Comparison of ENCODE assay signal across 12 mouse cellular contexts in the genomic region with DNA sequence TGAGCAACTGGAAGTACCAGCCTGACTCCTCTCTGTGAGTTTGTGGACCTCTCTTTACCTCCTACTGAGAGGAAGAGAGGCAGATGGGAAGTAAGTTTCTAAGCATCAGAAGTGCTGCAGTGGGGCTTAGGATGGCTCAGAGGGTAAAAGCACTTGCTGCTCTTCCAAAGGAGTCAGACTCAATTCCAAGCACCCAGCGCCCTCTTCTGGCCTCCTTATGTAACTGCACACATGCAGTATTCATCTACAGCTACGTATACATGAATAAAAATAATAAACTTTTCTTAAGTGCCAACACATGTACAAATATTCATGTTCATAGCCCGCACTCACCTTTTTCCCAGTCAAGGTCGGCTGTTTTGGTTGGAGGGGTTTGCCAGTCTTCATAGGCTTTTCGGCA. TPM values are rescaled to one million over a fixed set of nuclear protein-coding genes. Genes with fewer than 3 reads are reported as not detected.
DNase-seq lines count a peak whose midpoint lies in the region; ATAC-seq and TF ChIP-seq lines count a peak whose summit lies in the region.
"Had no signal": no experiment of that assay in that cellular context is flagged by ENCODE, and none has a peak within 500 bp of the region (broad histone marks: within the 10 kb centered on the region; RNA-seq: fewer than 3 reads in every experiment).

No protein-coding gene starts in this region.

- no peak overlapping the region for H3K27ac ChIP-seq in liver, adult 2 months (replicated peaks; ENCODE audit: insufficient read depth, low read depth, low read length)
- H3K27ac ChIP-seq in liver, embryonic 11.5 days (ENCODE audit: low read depth, low read length): no peak overlapping the region
- no peak overlapping the region for H3K27ac ChIP-seq in MEL (ENCODE audit: control insufficient read depth, low read depth, low read length)
- H3K27ac ChIP-seq in hindbrain, embryonic 12.5 days: no peak overlapping the region
- H3K27ac ChIP-seq: limb, embryonic 12.5 days; macrophage had no signal

- H3K36me3 ChIP-seq in erythroblast, embryonic 14.5 days (ENCODE audit: control insufficient read depth): peaks cover 57% of the 10 kb centered on the region
- peaks cover 16% of the 10 kb centered on the region; the same call in 1 of the 2 replicates for H3K36me3 ChIP-seq in liver, adult 2 months (ENCODE audit: control insufficient read depth, insufficient read depth, low read length)
- H3K36me3 ChIP-seq in liver, embryonic 11.5 days (ENCODE audit: control insufficient read depth, insufficient read depth, low read length): peaks cover 7% of the 10 kb centered on the region
- peaks cover 0 to 8% of the 10 kb centered on the region in 2 experiments; a peak in 3 of 4 replicates for H3K36me3 ChIP-seq in MEL (ENCODE audit: control insufficient read depth in 1 of 2, insufficient read depth in 2 of 2, low read length in 2 of 2)
- 0 out of 2 replicates have a peak, but pooled peaks cover 7% of the 10 kb centered on the region for H3K36me3 ChIP-seq in hindbrain, embryonic 12.5 days

- H3K4me3 ChIP-seq in erythroblast, embryonic 14.5 days (replicated peaks): peak overlapping the region; percentile 70
- H3K4me3 ChIP-seq in liver, adult 2 months (ENCODE audit: insufficient read depth, low read depth, low read length): no peak overlapping the region
- no peak overlapping the region for H3K4me3 ChIP-seq in liver, embryonic 11.5 days (ENCODE audit: low read depth, low read length)
- H3K4me3 ChIP-seq in MEL (ENCODE audit: control insufficient read depth in 1 of 2, insufficient read depth in 1 of 2, low read depth in 2 of 2, low read length in 2 of 2): no peak overlapping the region
- H3K4me3 ChIP-seq in hindbrain, embryonic 12.5 days: no peak overlapping the region
- H3K4me3 ChIP-seq: limb, embryonic 12.5 days had no signal

- no peak for TF ChIP-seq POLR2A in liver, adult 2 months (IDR thresholded peaks at IDR 0.05; ENCODE audit: extremely low read depth, insufficient read depth, low read length)
- TF ChIP-seq POLR2A in MEL (IDR thresholded peaks at IDR 0.05; ENCODE audit: control insufficient read depth in 1 of 2, insufficient read depth in 1 of 2, low read depth in 1 of 2, low read length in 2 of 2, poor library complexity in 1 of 2): no peak

- TF ChIP-seq RAD21 in MEL (IDR thresholded peaks at IDR 0.05; ENCODE audit: low read depth, low read length): no peak

- ATAC-seq in erythroblast, adult 5-6 weeks (replicated peaks; ENCODE audit: low FRiP score, poor library complexity, severe bottlenecking): no peak
- ATAC-seq in liver, embryonic 11.5 days (replicated peaks; ENCODE audit: low FRiP score): no peak
- ATAC-seq in megakaryocyte progenitor cell, adult 5-6 weeks (replicated peaks; ENCODE audit: poor library complexity): peak; percentile 25; the same call in 1 of the 2 replicates
- ATAC-seq in monocyte, adult 5-6 weeks (replicated peaks; ENCODE audit: insufficient number of reproducible peaks, low FRiP score, low TSS enrichment, poor library complexity, severe bottlenecking): no peak
- no peak for ATAC-seq in hindbrain, embryonic 12.5 days (ENCODE audit: low FRiP score)

- H3K4me1 ChIP-seq in erythroblast, embryonic 14.5 days (ENCODE audit: control insufficient read depth): peaks cover 32% of the 10 kb centered on the region
- H3K4me1 ChIP-seq in liver, adult 2 months (ENCODE audit: control insufficient read depth, insufficient read depth, low read length): peaks cover 11% of the 10 kb centered on the region; the same call in 1 of the 2 replicates
- H3K4me1 ChIP-seq in liver, embryonic 11.5 days (replicated peaks; ENCODE audit: control insufficient read depth, insufficient read depth, low read length): peaks cover 4% of the 10 kb centered on the region; the same call in 1 of the 2 replicates
- peaks cover 0 to 14% of the 10 kb centered on the region in 2 experiments; a peak in 3 of 4 replicates for H3K4me1 ChIP-seq in MEL (ENCODE audit: control insufficient read depth in 1 of 2, insufficient read depth in 2 of 2, low read length in 2 of 2)
- peaks cover 3% of the 10 kb centered on the region; the same call in 1 of the 2 replicates for H3K4me1 ChIP-seq in hindbrain, embryonic 12.5 days

- TF ChIP-seq EP300 in MEL (IDR thresholded peaks at IDR 0.05; ENCODE audit: low read depth in 1 of 2, low read length in 2 of 2): no peak

- no peak for DNase-seq in liver, adult 2 months (ENCODE audit: extremely low read depth, low read depth, low spot score)
- no peak for DNase-seq in liver, embryonic 11.5 days (ENCODE audit: low spot score)
- no peak for DNase-seq in MEL (ENCODE audit: low read depth, low spot score)
- DNase-seq: heart, postnatal 10 days had no signal

- WGBS in liver, adult 2 months: 77% methylated on average over 5 of the region's 5 CpGs
- WGBS in liver, embryonic 11.5 days: 77% methylated on average over 5 of the region's 5 CpGs
- 77% methylated on average over 5 of the region's 5 CpGs for WGBS in hindbrain, embryonic 12.5 days

- peaks cover 2% of the 10 kb centered on the region; the same call in 1 of the 2 replicates for H3K79me2 ChIP-seq in liver, adult 2 months (ENCODE audit: control insufficient read depth, insufficient read depth, low read length)
- H3K79me2 ChIP-seq in MEL (ENCODE audit: control insufficient read depth, insufficient read depth, low read length, poor library complexity): peaks cover 4% of the 10 kb centered on the region

- TF ChIP-seq CTCF in liver, adult 2 months (IDR thresholded peaks at IDR 0.05; ENCODE audit: low read depth, low read length): peak; percentile 26; the same call in 1 of the 2 replicates
- peak; percentile 46 to 59 (median 57) for TF ChIP-seq CTCF in MEL (IDR thresholded peaks at IDR 0.05 in 2 of 3, conservative IDR thresholded peaks at IDR 0.05 in 1 of 3; ENCODE audit: control insufficient read depth in 1 of 3, insufficient read depth in 1 of 3, low read depth in 2 of 3, low read length in 3 of 3, poor library complexity in 1 of 3, severe bottlenecking in 1 of 3)

- H3K27me3 ChIP-seq in erythroblast, embryonic 14.5 days (ENCODE audit: control insufficient read depth): no peaks in the 10 kb centered on the region
- no peaks in the 10 kb centered on the region for H3K27me3 ChIP-seq in liver, adult 2 months (ENCODE audit: control insufficient read depth, insufficient read depth, low read length)
- H3K27me3 ChIP-seq in liver, embryonic 11.5 days (replicated peaks; ENCODE audit: control insufficient read depth, insufficient read depth, low read length): no peaks in the 10 kb centered on the region
- no peaks in the 10 kb centered on the region for H3K27me3 ChIP-seq in MEL (ENCODE audit: control insufficient read depth in 1 of 2, insufficient read depth in 2 of 2, low read length in 2 of 2)
- H3K27me3 ChIP-seq in hindbrain, embryonic 12.5 days: no peaks in the 10 kb centered on the region
- H3K27me3 ChIP-seq: limb, embryonic 12.5 days had no signal

- H3K9ac ChIP-seq in liver, adult 2 months (ENCODE audit: low read depth, low read length): no peak overlapping the region
- H3K9ac ChIP-seq in liver, embryonic 11.5 days (ENCODE audit: low read depth, low read length): no peak overlapping the region
- no peak overlapping the region for H3K9ac ChIP-seq in MEL (ENCODE audit: control insufficient read depth, low read depth, low read length, poor library complexity, severe bottlenecking)
- H3K9ac ChIP-seq in hindbrain, embryonic 12.5 days: no peak overlapping the region
- H3K9ac ChIP-seq: limb, embryonic 12.5 days had no signal

- H3K9me3 ChIP-seq in erythroblast, embryonic 14.5 days (ENCODE audit: control insufficient read depth, low read length): no peaks in the 10 kb centered on the region
- no peaks in the 10 kb centered on the region for H3K9me3 ChIP-seq in liver, embryonic 11.5 days (ENCODE audit: control insufficient read depth, low read length)
- no peaks in the 10 kb centered on the region for H3K9me3 ChIP-seq in MEL (replicated peaks; ENCODE audit: insufficient read depth, low read length)
- no peaks in the 10 kb centered on the region for H3K9me3 ChIP-seq in hindbrain, embryonic 12.5 days (replicated peaks)
- H3K9me3 ChIP-seq: limb, embryonic 12.5 days had no signal

- H3K4me2 ChIP-seq in liver, embryonic 11.5 days: no peak overlapping the region
- H3K4me2 ChIP-seq in hindbrain, embryonic 12.5 days (replicated peaks): no peak overlapping the region
- H3K4me2 ChIP-seq: limb, embryonic 12.5 days had no signal

RNA-seq across cellular contexts. Expression of gene Pttg1, which starts 1.7 kb away (rescaled TPM):
- polyA plus RNA-seq in erythroblast, embryonic 14.5 days (2012): 7.7 and 11.4 TPM in 2 replicates
- total RNA-seq in erythroblast, adult 5-6 weeks (2015; ENCODE audit: low replicate concordance): 98.6 and 127 TPM in 2 replicates
- 89.8 and 114 TPM in 2 replicates for total RNA-seq in erythroblast, adult 5-6 weeks (2017; ENCODE audit: low replicate concordance)
- total RNA-seq in liver, adult 2 months (2014; rRNA removed): 40.0 and 45.4 TPM in 2 replicates
- polyA plus RNA-seq in liver, adult 2 months (2012; rRNA removed): 12.0 and 17.7 TPM in 2 replicates
- polyA plus RNA-seq in liver, embryonic 11.5 days (2014; fragmentation: Nextera tagmentation; extraction: Ambion mirVana): 71.2 and 82.3 TPM in 2 replicates
- total RNA-seq in MEL (2012; rRNA removed): 73.6 and 94.4 TPM in 2 replicates
- polyA plus RNA-seq in MEL (2012; ENCODE audit: insufficient read depth in 1 of 2, insufficient read length in 2 of 2, low read depth in 1 of 2, low replicate concordance in 2 of 2, missing spikeins in 1 of 2): 100 to 1,000 TPM in 1 of 2 experiments, not detected in 1; 140 TPM
- 47.0 and 54.2 TPM in 2 replicates for total RNA-seq in megakaryocyte progenitor cell, adult 5-6 weeks (2015)
- total RNA-seq in megakaryocyte progenitor cell, adult 5-6 weeks (2017): 47.9 and 52.5 TPM in 2 replicates
- total RNA-seq in monocyte, adult 5-6 weeks (2017): 67.5 to 109 TPM (median 103 TPM) in 3 replicates
- polyA plus RNA-seq in hindbrain, embryonic 12.5 days (2016; fragmentation: Nextera tagmentation; extraction: Ambion mirVana): 69.8 and 85.6 TPM in 2 replicates

RNA-seq across cellular contexts. Expression of gene Slu7, which starts 9.2 kb away (rescaled TPM):
- polyA plus RNA-seq in erythroblast, embryonic 14.5 days (2012): 0.93 and 0.96 TPM in 2 replicates
- 18.8 and 36.8 TPM in 2 replicates for total RNA-seq in erythroblast, adult 5-6 weeks (2015; ENCODE audit: low replicate concordance)
- 87.7 and 93.6 TPM in 2 replicates for total RNA-seq in erythroblast, adult 5-6 weeks (2017; ENCODE audit: low replicate concordance)
- total RNA-seq in liver, adult 2 months (2014; rRNA removed): 11.8 and 13.2 TPM in 2 replicates
- 1.7 and 2.4 TPM in 2 replicates for polyA plus RNA-seq in liver, adult 2 months (2012; rRNA removed)
- 43.9 and 48.9 TPM in 2 replicates for polyA plus RNA-seq in liver, embryonic 11.5 days (2014; fragmentation: Nextera tagmentation; extraction: Ambion mirVana)
- total RNA-seq in MEL (2012; rRNA removed): 40.5 and 46.0 TPM in 2 replicates
- 100 to 1,000 TPM in 1 of 2 experiments, 10 to 100 TPM in 1; 41.6 to 149 TPM for polyA plus RNA-seq in MEL (2012; ENCODE audit: insufficient read depth in 1 of 2, insufficient read length in 2 of 2, low read depth in 1 of 2, low replicate concordance in 2 of 2, missing spikeins in 1 of 2)
- 27.5 and 30.5 TPM in 2 replicates for total RNA-seq in megakaryocyte progenitor cell, adult 5-6 weeks (2015)
- total RNA-seq in megakaryocyte progenitor cell, adult 5-6 weeks (2017): 66.0 and 73.7 TPM in 2 replicates
- total RNA-seq in monocyte, adult 5-6 weeks (2017): 143 to 184 TPM (median 150 TPM) in 3 replicates
- polyA plus RNA-seq in hindbrain, embryonic 12.5 days (2016; fragmentation: Nextera tagmentation; extraction: Ambion mirVana): 74.0 and 75.0 TPM in 2 replicates

RNA-seq across cellular contexts. Expression of gene C1qtnf2, which starts 49.7 kb away (rescaled TPM):
- polyA plus RNA-seq in erythroblast, embryonic 14.5 days (2012): not detected in 2 replicates
- total RNA-seq in erythroblast, adult 5-6 weeks (2015; ENCODE audit: low replicate concordance): not detected in 2 replicates
- not detected in 2 replicates for total RNA-seq in erythroblast, adult 5-6 weeks (2017; ENCODE audit: low replicate concordance)
- 1.2 and 1.5 TPM in 2 replicates for total RNA-seq in liver, adult 2 months (2014; rRNA removed)
- polyA plus RNA-seq in liver, adult 2 months (2012; rRNA removed): 1.4 and 2.6 TPM in 2 replicates
- 0.82 and 1.8 TPM in 2 replicates for polyA plus RNA-seq in liver, embryonic 11.5 days (2014; fragmentation: Nextera tagmentation; extraction: Ambion mirVana)
- total RNA-seq in MEL (2012; rRNA removed): not detected in 2 replicates
- polyA plus RNA-seq in MEL (2012; ENCODE audit: insufficient read depth in 1 of 2, insufficient read length in 2 of 2, low read depth in 1 of 2, low replicate concordance in 2 of 2, missing spikeins in 1 of 2): not detected
- total RNA-seq in megakaryocyte progenitor cell, adult 5-6 weeks (2015): not detected in 2 replicates
- total RNA-seq in megakaryocyte progenitor cell, adult 5-6 weeks (2017): not detected in 2 replicates
- not detected in 3 replicates for total RNA-seq in monocyte, adult 5-6 weeks (2017)
- polyA plus RNA-seq in hindbrain, embryonic 12.5 days (2016; fragmentation: Nextera tagmentation; extraction: Ambion mirVana): 5.2 and 5.4 TPM in 2 replicates
- total RNA-seq: common myeloid progenitor, adult 5-6 weeks had no signal
- polyA plus RNA-seq: macrophage had no signal
